8 mouse cellular contexts compared by ENCODE assay signal in genomic region chr12:12420841-12421579, GRCm38 (mm10).
DNase-seq lines count a peak whose midpoint lies in the region; ATAC-seq lines count a peak whose summit lies in the region.

No protein-coding gene starts in this region.

- H3K4me2 ChIP-seq in hindbrain, embryonic 11.5 days (replicated peaks; ENCODE audit: low read depth, low read length), result peak overlapping the region; percentile 56
- H3K4me2 ChIP-seq in lung, embryonic 16.5 days (ENCODE audit: low read depth, low read length), result peak overlapping the region; percentile 82

- peak overlapping the region; percentile 48 for H3K27ac ChIP-seq in hindbrain, embryonic 11.5 days (ENCODE audit: low read depth, low read length)
- H3K27ac ChIP-seq in lung, embryonic 16.5 days (ENCODE audit: low read length), result no peak overlapping the region

- H3K9ac ChIP-seq in hindbrain, embryonic 11.5 days (ENCODE audit: low read depth, low read length), result peak overlapping the region; percentile 71
- H3K9ac ChIP-seq in lung, embryonic 16.5 days (ENCODE audit: low read length), result peak overlapping the region; percentile 91

- WGBS in hindbrain, embryonic 11.5 days, result 13% methylated on average over 25 of the region's 25 CpGs
- WGBS in lung, embryonic 16.5 days, result 13% methylated on average over 25 of the region's 25 CpGs

- peak; percentile 87 for DNase-seq in MN1 (ENCODE audit: low spot score)
- DNase-seq in cerebellum, adult 9-10 months, result peak; percentile 66
- DNase-seq in frontal cortex, adult 2 months (ENCODE audit: extremely low spot score in 1 of 2, low spot score in 1 of 2), result peak; percentile 63 to 91
- peak; percentile 91 for DNase-seq in hindbrain, embryonic 11.5 days (ENCODE audit: low spot score)
- peak; percentile 66 for DNase-seq in layer of hippocampus, adult 9-11 months
- peak; percentile 67 for DNase-seq in ovary, postnatal 10 days (ENCODE audit: low spot score)
- peak; percentile 86 for DNase-seq in thymus, postnatal 0 days (ENCODE audit: low spot score)

- ATAC-seq in hindbrain, embryonic 11.5 days (ENCODE audit: low FRiP score), result peak; percentile 96
- ATAC-seq in lung, embryonic 16.5 days (ENCODE audit: low read depth), result peak; percentile 96

- H3K36me3 ChIP-seq in hindbrain, embryonic 11.5 days (ENCODE audit: control insufficient read depth, insufficient read depth, low read length), result no peaks in the 10 kb centered on the region
- no peaks in the 10 kb centered on the region for H3K36me3 ChIP-seq in lung, embryonic 16.5 days (ENCODE audit: control insufficient read depth, insufficient read depth, low read length)

- no peaks in the 10 kb centered on the region for H3K9me3 ChIP-seq in hindbrain, embryonic 11.5 days (ENCODE audit: control insufficient read depth, low read length)
- H3K9me3 ChIP-seq in lung, embryonic 16.5 days (ENCODE audit: control insufficient read depth, low read length), result no peaks in the 10 kb centered on the region

- H3K4me3 ChIP-seq in hindbrain, embryonic 11.5 days (ENCODE audit: low read depth, low read length), result peak overlapping the region; percentile 31; the same call in 1 of the 2 replicates
- peak overlapping the region; percentile 56 for H3K4me3 ChIP-seq in lung, embryonic 16.5 days (ENCODE audit: low read length)

- no peaks in the 10 kb centered on the region for H3K4me1 ChIP-seq in hindbrain, embryonic 11.5 days (replicated peaks; ENCODE audit: control insufficient read depth, insufficient read depth, low read length)
- peaks cover 9% of the 10 kb centered on the region for H3K4me1 ChIP-seq in lung, embryonic 16.5 days (replicated peaks; ENCODE audit: control insufficient read depth, insufficient read depth, low read length)

- H3K27me3 ChIP-seq in hindbrain, embryonic 11.5 days (ENCODE audit: control insufficient read depth, insufficient read depth, low read length), result no peaks in the 10 kb centered on the region
- no peaks in the 10 kb centered on the region for H3K27me3 ChIP-seq in lung, embryonic 16.5 days (ENCODE audit: control insufficient read depth, insufficient read depth, low read depth, low read length)
